Mouse (Mus musculus) heart, adult 8-10 months (tissue): ENCODE results near the gene Gpr35. TPM values are rescaled to one million over a fixed set of nuclear protein-coding genes. Genes with fewer than 3 reads are reported as not detected.

ENCODE experiments used
- DNase-seq: peaks from one replicate; pipeline ENCODE4 v3.0.0; 2022; ENCODE audit warnings: low spot score
- total RNA-seq, 4 experiments: library from RNA; stranded (reverse); gene quantifications; 2 replicates each; pipeline ENCODE4 v1.2.4; 2022

The Gpr35 gene
- total RNA-seq, 4 experiments from 2014 or later = 0.19 to 1.3 (median 0.47) TPM

DNA sequence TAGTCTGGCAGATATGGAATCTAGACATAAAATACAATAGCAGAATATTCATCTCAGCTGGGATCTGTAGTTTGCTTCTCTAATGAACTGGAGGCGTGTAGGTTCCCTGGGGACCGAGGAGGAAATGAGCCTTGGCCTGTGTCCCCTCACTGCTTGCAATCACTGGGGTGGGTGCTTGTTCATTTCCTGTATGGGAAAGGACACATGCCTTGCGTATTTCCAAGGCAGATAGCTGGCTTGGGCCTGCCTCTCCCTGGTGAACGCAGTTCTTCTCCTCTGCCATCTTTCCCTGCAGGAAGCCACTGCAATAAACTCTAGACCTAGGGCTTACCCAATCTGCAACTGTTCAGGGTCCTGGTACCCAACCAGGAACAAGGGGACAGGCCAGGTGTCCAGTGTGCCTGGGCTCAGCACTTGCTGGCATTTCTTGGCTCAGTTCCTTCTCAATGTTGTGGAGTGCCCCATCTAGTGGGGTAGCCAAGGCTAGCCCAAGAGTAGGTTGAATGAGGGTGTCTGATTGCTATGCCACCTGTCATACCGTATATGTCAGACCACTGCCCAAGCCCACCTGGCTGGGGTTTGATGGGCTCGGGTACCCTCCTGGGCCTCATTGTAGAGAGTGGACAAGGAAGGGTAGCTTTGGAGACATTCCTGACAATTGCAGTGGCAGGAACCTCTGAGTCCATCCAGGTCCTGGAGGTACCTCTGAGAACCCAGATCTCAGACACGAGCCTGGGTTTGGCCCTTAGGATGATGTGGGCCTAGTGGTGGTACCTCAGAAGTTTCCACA lies 30.6 kb downstream of the Gpr35 start:
- DNase-seq = peak; percentile 87

DNA sequence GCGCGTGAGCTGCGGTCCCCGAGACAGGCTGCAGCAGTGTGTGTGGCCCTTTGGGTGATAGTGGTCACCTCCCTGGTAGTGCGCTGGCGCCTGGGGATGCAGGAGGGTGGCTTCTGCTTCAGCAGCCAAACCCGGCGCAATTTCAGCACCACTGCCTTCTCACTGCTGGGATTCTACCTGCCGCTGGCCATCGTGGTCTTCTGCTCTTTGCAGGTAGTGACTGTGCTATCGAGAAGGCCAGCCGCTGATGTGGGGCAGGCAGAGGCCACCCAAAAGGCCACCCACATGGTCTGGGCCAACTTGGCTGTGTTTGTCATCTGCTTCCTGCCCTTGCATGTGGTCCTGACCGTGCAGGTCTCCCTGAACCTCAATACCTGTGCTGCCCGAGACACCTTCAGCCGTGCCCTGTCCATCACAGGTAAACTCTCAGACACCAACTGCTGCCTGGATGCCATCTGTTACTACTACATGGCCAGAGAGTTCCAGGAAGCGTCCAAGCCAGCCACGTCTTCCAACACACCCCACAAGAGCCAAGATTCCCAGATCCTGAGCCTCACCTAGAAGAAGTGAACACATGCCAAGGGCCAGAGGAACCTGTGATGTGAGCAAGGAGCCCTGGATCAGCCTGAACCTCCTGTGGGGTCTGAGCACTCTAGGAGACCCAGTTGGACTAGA lies 32.4 kb downstream of the Gpr35 start:
- no peak for DNase-seq

DNA sequence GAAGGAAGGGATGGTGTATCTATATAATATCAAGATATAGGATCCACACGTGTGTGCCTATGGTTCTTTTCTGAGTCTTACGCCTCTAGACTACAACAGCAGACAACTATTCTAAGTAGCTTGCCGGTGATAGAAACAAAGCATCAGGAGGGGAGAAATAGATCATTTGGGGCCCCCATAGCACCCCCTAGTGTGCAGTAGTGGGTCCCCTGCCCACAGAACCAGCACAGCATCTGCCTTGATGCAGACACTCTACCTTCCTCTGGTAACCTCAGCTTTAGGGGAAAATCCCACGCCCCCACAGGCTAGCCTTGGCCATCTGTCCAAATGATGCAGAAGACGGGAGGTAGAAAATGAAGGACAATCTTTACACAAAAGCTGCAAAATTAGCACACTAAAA lies 34.3 kb downstream of the Gpr35 start:
- no peak for DNase-seq

DNA sequence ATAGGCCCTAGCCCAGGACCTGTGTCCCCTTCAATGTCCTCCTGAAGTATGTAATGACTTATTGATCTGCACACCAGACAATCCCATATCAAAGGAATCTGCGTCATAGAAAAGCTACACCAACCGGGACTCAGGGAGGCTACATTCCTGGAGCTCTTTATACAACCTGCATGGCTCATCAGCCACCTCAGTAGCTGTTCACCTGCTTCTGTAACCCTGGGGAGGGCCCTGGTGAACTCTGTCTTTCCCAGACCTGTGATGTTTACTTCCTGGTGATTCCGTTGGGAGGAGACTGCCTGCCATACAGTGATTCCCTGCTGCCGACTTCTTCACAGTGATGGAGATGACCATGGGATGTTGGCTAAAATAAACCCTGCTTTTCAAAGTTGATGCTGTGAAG lies 38.2 kb downstream of the Gpr35 start:
- no peak for DNase-seq

DNA sequence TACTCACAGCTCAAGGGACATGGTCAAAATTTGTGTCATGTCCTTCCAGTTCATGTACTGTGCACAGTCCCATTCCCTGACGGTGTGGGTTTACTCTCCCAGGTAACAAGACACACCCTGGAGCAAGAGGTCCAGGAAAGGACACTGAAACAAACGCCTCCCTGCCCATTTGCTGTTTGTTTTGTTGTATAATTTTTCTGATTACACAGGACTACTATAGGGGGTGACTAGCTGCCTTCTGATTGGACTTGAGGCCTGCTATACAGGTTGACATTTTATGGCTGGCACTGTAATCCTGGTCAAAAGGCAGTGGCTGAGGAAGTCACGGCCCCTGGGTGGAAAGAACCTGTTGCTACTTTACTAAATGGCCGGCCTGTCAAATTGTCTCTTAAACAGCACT lies 39.2 kb downstream of the Gpr35 start:
- no peak for DNase-seq

DNA sequence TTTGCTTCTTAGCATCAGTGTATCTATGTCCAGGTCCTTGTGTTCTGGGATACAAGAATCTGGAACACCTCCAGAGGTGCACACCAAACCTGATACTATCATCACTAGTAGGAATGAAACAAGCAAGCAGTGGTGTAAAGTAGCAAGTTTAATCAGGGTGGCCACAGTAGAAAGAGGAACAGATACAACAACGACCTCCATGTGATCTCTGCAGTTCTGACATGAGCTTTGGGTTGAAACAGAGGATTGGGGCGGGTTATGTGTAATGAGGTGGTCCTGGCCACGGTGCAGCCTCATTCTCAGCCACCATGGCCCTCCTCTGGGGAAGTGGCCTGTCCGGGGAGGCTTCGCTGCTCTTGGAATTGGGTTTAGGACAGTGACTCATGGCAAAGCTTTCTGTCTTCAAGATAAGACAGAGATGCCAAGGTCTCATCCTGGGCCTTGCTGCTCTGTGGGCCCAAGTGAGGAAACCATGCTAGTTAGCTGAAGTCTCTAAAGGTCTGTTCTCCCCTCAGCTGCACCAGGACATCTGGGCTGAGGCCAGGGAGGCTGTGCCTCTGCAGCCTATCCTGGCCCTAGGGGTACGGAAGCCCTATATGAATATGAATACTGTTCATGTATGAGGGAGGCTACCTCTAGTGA lies 41.7 kb downstream of the Gpr35 start:
- no peak for DNase-seq

DNA sequence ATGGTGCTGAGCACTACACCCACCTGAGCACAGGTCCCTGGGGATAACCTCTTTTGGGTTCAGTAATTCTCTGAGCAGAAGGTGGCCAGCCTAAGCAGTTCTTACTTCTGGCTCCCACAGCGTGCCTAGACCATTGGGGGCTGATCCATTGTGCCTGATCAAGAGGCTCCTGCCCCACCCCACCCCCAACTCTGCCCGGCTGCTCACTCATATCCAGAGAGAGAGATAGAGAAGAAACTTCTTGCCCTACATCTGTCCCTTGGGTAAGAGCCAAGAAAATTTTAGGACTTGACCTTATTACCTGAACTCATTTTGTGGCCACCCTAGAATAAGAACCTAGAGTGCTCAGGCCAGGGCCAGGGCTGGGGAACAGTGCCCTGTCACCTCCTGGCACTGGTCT lies 42.2 kb downstream of the Gpr35 start:
- DNase-seq = no peak

DNA sequence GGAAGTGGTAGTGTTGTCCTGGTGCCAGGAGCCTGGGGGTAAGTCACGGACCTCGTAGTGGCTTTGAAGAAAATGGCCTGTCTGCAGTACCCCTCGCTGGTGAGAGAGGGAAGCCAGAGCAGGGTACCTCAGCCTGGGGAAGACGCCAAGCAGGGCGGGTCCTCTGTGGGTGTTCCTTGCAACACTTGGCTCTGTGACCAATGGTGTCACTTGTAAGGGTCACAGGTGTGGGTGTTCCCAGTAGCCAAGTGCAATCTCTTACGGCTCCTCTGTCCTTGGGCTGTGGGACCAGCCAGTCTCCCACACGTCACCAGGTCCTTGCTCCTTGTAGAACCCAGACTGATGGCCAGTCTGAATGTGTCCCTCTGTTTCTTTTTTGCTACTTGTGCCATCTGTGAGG lies 55.4 kb downstream of the Gpr35 start, which contains the start of gene Aqp12:
TSS of gene Aqp12 (plus strand) at position 274 of the 400 bp plus-strand sequence.
- no peak for DNase-seq

DNA sequence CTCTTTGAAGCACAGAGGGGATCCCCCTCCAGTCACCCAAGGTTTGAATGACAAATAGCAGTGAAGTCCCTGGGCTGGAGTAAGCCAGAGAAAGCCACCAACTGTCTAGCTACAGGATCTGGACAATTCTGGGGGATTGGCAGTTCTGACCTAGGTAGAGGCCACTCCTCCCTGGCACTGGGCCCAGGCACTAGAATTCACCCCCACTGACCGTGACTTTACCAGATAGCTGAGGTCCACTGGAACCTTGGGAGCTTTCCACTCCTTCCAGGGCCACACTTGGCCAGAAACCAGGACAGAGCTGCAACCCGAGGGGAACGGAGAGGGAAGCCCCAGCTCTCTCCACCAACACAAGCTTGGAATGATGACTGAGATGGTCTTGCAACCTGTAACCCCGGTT lies 58.5 kb downstream of the Gpr35 start:
- no peak for DNase-seq

DNA sequence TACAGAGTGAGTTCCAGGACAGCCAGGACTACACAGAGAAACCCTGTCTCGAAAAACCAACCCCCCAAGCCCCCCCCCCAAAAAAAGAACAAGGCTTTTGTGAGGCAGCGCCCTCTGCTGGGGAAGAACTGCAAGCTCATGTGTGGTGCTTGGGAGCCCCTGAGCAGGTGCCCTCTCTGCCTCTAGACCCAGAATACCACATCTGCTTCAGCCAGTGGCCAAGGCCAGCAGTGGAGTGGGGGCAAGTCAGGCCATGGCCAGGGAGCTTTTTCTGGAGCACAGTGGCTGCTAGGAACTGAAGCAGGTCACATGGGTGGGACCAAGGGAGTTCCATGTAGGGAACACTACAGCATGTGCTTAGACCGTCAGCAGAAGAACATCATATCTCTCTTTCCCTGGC lies 60.1 kb downstream of the Gpr35 start:
- peak; percentile 8 for DNase-seq

DNA sequence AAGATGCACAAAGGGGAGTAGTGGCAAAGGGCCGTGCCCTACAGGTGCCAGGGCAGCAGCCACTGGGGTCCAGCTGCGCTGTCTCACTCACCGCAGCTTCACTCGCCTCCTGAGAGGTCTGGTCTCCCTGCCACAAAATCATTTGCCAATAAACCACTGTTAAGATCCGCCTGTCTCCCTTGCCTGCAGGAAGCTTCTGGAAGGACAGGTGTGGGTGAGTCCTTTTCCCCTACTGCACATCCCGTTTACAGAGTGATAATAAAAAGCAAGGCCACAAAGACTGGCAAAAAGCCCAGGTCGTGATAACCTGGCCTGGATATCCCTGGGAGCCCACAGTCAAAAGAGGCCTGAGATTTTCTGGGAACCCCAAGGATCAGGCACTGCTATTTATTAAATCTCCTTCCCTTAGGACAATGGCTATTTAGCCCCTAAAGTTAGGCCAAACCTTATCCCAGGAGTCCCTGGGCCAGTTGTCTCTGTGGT lies 61.5 kb downstream of the Gpr35 start:
- DNase-seq = peak; percentile 30

DNA sequence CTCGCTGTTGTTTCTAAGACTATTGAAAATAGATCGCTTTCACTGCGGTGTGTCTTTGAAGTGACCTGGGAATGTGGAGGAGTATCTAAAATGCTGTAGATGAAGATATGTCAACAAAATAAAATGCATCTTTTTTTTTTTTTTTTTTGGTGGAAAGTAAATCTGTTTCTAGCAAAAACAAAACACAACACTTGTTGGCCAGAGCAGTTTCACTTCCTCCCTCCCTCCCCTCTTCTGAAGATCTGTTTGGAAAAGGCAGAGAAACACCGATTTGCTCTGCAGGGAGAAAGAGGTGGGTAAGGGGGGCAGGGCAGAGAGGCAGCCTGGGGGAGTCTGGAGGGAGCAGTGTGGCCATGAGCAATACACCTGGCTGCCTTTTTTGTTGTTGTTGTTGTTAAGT lies 62.7 kb downstream of the Gpr35 start:
- no peak for DNase-seq

DNA sequence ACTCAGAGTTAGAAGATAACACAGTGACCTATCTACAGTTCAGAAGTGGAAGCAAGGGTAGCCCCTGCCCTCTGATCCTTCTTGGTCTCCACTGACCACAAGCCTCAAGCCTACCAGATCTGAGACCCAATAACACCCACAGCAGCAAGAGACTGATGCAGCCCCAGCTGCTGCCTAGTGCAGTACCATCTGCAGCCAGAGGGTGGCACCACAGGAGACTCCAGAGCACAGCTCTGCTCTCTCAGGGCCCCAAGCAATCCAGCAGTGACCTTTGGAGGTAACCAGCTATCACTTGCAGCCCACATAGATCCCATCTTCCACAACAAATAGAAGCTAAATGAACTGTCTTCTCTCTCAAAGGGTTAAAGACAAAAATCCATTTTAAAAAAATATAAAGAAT lies 63.8 kb downstream of the Gpr35 start:
- DNase-seq = peak; percentile 60

DNA sequence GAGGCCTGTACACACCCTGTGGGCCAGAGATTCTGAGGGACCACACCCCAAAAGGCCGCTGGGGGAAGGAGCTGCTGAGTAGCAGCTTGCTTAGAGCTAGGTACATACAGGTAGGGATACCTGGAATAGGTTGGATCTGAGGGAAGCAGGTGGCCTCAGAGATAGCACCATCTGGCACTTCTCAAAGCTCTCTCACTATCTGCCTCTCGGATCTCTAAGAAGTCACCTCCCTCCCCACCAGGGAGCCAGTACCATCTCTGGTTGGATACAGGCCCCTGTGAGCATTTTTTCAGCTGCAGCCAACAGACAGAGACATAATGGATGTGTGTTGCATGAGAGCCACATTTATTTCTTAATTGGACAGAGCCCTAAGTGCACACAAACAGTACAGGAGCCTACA lies 64.5 kb downstream of the Gpr35 start:
- no peak for DNase-seq

DNA sequence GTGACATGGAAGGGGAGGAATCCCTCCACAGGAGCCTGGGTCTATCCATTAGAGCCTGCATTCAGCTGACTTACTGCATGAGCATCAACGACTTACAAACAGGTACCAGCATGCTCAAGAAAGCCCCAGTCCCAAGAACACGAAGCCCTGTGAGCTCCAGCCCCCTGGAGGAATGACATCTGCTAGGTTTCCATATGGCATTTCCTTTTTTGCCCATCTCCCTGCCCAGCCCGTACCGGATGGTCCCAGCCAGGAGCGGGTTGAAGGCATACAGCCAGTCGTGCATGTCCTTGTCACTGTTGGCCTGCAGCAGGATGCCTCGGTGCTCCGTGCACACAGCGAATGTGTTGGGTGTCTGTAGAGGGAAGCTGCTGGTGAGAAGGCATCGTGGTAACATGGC lies 68.1 kb downstream of the Gpr35 start:
- no peak for DNase-seq

DNA sequence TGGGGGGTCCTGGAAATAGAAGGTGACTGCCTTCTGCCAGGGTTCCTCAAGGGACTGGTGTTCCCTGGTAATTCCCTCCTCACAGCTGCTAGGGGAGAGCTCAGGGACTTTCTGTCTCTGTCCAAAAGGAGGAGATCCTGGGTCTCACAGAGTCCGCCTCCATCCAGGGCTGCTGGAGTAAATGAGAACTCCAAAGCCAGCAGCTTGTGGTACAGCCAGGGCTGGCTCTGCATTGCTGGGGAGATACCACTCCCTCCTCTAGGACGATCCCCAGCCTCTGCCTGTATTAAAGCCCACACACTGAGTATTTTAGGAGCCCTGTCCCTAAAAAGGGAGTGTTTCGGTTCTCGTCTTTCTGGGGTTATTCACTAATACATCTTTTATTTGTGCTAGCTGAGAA lies 69.9 kb downstream of the Gpr35 start:
- no peak for DNase-seq

DNA sequence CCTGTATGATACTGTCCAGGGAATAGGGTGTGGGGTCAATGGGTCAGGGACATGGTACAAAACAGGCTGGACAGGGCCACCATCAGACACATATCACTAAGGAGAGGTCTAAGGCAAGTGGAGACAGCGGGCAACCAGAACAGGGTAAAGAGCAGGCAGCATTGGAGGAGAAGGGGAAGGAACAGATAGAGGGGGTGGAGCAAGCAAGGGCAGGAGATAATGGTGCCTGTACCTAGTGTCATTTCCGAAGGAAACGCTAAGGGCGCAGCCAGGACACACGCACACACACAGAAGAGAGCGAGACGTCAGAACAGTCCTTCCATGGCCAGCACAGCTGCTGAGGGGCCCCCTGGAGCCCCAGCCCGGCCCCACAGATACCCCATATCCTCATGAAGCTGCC lies 75.9 kb downstream of the Gpr35 start:
- no peak for DNase-seq

DNA sequence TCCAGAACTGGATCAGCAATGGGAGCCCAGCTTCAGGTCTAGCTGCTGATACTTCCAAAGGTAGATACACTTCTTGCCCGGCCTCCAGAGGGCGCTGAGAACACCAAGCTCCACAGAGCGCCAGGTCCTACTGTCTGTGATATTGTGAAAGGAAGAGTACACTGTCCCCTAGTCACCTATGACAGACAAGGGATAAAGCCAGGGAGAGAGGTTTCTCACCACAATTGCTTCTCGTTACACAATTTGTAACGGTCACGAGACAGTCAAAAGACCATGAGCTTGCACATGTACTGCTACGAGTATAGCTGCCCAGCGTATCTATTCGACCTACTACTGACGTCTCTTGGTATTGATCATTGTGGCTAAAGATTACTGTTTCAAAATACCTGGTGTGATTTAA lies 78.7 kb downstream of the Gpr35 start:
- DNase-seq = no peak

DNA sequence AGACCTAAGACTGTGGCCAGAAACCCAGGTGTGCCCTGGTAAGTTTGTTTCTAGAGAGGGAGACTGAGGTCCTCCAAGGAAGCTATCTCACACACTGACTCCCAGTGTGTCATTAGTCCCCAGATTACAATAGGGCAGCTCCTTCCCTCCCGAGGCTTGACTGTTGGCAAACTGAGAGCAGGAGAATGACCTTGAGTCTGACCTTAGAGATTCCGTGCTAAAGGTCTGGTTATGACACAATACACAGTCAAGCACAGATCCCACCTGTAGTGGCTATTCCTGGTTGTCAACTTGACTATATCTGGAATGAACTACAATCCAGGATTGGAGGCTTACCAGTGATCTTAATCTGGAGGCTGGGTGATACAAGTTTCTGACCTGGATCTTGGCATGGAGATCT lies 79.4 kb downstream of the Gpr35 start:
- no peak for DNase-seq

DNA sequence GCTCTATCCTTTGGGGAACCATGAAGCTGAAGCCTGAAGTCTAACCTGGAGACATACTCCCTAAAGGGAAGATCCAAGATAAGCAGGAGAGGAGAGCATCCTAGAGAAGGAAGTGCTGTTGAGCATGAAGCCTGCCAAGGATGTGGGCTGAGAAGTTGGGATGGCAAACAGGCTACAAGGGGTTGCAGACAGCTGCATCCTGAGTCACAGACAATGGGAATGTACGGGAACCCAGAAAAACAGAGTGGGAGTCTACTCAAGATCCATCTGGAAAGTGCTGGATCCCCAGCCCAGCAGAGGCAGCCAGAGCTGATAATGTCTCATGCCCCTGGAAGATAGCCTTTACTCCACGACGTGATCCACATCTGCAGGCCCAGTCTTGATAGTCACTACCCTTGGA lies 80.5 kb downstream of the Gpr35 start:
- DNase-seq = no peak

DNA sequence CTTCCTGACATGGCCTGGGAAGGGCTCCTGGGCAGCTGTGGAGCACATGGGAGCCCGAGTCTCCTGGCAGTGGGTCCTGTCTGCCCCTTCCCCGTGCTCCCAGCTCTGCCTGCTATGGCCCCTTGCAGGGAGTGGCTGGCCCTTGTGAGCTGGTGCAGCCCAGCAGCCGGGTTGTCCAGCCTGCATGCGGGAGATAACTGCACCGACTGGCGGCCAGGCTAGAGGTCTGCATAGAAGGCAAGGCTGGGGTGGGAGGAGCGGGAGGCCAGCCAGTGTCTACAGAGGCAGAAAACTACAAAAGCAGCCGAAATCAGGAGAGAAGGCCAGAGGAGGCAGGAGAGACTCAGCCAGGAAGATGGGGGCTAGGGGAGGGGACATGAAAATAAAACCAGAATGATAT lies 83.3 kb downstream of the Gpr35 start:
- no peak for DNase-seq

DNA sequence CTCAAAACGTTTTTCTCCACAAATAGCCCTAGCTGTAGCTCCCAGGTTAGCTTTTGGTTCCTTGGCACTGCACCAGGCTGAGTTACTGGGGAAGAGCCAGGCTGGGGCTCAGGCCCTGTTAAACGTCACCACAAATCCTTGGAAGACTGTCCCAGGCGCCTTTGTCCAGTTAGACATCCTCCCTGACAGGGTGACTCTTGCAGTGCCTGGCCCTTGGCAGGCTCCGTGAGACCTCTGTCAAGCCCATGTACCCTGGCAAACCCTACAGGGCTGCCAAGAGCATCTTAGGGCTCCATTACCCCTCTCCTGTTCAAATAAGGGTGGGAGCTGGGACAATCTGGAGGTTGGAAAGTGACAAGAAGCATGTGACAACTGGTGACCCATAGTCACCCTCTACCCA lies 85.3 kb downstream of the Gpr35 start:
- DNase-seq = no peak
